Mouse (Mus musculus): ENCODE results near the gene Car7.

Car7 gene

DNA sequence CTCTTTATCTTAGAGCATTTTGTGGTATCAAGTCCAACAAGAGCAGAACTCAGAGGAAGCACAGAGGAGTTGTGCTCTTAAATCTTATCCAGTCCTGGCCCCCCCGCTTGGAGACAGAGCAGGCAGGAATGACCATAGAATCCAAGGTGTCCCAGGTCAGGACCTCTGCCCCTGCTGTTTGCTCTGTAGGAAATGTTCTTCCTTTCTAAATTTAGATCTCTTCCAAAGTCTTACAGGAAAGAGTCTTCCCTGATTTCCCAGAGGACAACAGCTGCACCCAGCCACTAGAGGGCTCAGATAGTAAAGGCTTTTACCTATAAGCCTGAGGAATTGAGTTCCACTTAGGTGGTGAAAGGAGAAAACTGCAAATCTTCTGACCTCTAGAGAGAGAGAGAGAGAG, 35.1 kb downstream of the Car7 start:
- peak; percentile 93 for DNase-seq

DNA sequence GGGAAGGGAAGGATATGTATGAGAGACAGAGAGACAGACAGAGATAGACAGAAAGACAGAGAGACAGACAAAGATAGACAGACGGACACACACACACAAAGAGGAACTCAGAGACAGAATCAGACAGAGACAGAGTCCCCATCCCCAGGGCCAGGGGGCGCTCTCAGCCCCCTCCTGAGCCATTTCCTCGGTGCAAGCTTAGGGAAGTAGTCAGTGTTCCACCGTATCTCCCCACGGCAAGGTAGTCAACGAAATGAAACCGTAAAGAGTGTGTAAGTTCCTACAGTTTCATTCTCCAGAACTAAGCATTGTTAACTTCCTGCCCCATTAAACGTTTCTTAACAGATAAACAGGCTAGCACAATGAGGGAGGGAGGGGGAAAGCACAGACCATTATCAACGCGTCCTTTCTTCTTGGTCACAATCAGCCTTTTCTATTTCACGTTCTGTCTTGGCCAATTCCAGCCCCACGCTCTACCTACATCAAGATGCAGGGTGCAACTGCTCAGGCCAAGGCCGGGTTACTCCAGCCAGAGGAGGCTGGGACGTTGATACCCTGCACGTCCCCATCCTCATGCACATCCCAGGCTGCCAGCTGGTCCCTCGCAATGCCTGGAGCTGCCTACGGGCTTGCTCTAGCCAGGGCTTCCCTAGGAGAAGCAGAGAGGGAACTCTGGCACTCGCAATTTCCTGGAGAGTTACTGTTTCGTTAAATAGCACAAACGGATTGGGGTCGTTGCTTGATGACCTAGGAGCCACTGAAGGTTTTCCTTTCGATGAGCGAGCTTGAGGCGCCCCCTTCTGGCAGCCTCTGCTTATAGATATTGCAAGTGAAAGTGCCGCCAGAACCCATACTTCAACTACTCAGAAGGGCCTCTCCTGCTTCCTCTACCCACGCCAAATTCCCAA, 36.2 kb downstream of the Car7 start:
- peak; percentile 97 for DNase-seq

DNA sequence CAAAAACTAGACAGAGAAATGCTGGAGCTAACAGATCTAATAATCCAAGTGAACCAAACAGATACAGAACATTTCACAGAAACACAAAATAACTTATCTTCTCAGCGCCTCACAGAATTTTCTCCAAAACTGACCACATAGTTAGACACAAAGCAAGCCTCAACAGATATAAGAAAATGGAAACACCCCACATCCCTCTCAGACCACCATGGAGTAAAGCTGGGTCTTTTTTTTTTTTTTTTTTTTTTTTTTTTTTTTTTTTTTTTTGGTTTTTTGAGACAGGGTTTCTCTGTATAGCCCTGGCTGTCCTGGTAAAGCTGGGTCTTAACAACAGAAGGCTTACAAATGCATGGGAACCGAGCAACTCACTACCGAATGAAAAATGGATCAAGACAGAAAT, 42.3 kb downstream of the Car7 start:
- no peak for DNase-seq

DNA sequence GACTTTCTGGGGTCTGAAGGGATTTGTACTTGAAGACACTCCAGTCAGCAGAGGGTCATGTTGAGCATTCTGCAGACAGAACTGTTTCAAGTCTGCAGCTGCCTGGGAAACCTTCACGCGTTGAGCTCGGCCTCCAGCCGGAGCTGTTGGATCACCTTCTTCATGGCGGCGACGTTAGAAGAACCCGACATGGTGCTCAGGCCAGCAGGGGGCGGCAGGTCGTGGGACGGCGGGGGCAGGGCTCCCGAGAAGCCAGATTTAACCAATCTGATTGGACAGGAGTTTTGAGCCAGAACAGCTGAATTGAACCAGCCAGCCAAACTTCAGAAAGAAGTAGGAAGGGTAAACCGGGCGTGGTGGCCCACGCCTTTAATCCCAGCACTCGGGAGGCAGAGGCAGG, 43.1 kb downstream of the Car7 start:
- peak; percentile 31 for DNase-seq

DNA sequence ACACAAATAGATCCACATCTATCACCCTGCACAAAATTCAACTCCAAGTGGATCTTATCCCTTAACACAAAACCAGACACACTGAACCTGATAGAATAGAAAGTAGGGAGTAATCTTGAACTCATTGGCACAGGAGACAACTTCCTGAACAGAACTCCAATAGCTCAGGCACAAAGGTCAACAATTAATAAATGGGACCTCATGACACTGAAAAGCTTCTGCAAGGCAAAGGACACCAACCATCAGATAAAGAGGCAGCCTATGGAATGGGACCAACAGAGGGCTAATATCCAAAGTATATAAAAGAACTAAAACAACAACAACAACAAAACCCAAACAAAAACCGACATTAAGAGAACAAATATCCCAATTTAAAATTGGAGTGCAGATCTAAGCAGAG, 50.0 kb downstream of the Car7 start:
- DNase-seq, result peak; percentile 2

DNA sequence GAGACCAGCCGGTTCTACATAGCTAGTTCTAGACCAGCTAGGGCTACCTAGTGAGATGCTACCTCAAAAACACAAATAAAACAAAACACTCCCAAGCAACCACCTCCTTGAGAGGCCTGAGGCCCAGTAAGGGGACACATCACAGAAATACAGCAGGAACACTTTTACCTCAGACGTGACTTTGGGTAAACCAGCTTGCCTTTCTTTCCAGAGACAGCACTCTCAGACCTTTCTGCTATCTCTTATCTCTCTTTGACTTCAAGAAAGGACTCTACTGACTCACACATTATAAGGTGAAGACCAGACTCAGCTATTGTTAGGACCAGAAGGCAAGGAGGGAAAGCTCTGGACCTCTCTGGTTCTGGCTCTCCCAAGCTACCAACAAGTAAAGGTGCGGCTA, 55.8 kb downstream of the Car7 start:
- peak; percentile 79 for DNase-seq

DNA sequence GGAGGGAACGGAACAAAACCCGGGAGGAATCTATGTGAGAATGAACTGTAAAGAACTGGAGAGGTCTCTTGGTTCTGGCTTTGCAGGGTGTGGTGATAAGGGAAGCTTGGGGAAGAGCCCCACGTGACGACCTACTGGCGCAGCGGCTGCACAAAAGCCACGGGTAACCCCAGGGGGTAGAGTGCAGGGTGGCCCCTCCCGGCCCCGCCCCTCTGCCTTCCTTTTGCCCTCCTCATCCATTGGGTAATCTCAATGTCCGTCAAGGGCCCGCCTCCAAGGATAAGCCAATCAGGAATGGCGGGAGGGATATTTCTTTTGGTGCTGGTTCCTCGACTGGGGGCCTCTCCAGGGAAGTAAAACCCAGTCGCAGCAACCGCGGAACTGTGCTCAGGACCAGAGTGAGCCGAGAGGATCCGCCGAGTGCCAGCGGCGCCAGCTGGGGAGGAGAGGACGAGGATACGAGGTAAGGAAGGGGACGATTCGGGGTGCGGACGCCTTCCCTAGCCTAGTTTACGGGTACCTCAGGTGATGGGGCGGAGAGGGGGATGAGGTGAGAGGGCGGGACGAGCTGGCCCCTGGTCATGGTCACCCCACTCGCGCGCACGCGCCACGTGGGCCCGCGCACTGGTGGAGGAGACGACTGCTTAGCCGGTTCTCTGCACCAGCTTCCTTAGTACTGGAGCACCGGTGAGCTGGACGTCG, 56.8 kb downstream of the Car7 start, which contains the start of gene Pdp2:
Gene Pdp2 (plus strand): TSS at position 319 of the 702 bp plus-strand sequence.
- peak; percentile 100 for DNase-seq

DNA sequence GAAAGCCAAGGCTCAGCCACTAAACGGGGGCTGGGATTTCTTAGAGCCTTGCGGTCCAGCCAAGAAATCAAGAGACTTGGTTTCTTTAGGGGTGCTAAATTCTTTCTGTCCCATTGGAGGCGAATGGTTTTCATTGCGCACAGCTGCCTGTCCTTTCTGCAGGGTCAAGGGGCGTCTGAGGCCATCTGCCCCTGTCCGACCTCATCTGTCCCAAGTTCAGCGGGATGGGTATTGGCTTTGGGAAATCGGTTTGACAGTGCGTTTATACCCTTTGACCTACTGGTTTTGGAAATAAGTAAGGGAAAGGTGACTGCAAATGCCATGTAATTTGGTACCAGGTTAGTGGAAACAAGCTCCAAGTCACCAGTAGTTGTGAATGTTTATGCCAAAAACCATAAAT, 57.4 kb downstream of the Car7 start:
- no peak for DNase-seq

DNA sequence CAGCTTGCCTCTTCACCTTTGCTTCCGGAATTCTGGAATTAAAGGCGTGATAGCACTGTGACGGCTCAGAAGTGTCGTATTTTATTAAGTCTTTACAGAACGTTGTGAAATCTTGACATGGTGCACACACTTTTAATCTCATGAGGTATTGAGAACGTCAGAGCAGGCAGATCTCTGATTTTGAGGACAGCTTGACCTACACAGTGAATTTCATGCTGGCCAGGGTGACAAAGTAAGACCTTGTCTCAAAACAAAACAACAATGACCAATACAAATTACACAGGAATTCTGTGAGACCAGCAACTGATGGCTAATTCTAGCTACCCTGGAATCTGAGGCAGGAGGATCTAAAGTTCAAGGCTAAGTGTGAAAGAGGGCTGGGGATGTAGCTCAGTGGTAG, 58.1 kb downstream of the Car7 start:
- peak; percentile 65 for DNase-seq

DNA sequence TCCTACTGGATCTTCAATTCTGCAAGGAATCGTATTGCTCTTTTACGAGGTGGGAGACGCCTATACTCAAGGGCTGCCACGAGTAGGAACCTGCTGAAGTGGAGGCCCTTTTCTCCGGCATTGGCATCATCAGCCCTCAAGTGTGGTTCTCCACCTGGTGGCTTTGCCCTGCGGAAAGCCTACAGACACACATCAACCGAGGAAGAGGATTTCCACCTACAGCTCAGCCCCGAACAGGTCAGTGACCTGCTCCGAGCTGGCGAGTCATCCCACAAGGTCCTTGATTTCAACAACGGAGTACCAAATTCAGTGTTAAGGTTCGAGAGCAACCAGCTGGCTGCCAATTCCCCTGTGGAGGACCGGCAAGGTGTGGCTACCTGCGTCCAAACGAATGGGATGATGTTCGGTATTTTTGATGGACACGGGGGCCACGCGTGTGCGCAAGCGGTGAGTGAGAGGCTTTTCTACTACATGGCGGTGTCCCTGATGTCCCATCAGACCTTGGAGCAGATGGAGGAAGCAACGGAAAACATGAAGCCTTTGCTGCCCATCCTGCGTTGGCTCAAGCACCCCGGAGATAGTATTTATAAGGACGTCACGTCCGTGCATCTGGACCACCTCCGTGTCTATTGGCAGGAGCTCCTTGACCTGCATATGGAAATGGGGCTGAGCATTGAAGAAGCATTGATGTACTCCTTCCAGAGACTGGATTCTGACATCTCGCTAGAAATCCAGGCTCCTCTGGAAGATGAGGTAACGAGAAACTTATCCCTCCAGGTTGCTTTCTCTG, 59.2 kb downstream of the Car7 start:
- peak; percentile 87 for DNase-seq

DNA sequence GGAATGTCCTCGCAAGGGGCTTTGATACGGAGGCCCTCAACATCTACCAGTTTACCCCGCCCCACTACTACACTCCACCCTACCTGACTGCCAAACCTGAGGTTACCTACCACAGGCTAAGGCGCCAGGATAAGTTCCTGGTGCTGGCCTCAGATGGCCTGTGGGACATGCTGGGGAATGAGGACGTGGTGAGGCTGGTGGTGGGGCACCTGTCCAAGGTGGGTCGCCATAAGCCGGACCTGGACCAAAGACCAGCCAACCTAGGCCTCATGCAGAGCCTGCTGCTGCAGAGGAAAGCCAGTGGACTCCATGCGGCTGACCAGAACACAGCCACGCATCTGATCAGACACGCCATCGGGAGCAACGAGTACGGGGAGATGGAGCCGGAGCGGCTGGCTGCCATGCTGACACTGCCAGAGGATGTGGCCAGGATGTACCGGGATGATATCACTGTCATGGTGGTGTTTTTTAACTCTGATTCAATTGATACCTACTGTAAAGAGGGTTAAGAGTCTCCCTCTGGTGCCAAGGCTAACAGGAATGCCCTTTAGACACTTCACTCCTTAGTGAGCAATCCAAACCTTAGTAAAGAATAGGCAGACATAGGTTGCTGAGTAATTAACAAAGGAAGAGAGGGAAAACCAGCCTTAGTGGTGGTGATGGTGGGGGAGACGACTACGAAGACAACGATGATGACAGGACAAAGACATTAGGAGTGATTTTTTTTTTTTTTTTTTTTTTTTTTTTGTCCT, 60.3 kb downstream of the Car7 start:
- peak; percentile 89 for DNase-seq

DNA sequence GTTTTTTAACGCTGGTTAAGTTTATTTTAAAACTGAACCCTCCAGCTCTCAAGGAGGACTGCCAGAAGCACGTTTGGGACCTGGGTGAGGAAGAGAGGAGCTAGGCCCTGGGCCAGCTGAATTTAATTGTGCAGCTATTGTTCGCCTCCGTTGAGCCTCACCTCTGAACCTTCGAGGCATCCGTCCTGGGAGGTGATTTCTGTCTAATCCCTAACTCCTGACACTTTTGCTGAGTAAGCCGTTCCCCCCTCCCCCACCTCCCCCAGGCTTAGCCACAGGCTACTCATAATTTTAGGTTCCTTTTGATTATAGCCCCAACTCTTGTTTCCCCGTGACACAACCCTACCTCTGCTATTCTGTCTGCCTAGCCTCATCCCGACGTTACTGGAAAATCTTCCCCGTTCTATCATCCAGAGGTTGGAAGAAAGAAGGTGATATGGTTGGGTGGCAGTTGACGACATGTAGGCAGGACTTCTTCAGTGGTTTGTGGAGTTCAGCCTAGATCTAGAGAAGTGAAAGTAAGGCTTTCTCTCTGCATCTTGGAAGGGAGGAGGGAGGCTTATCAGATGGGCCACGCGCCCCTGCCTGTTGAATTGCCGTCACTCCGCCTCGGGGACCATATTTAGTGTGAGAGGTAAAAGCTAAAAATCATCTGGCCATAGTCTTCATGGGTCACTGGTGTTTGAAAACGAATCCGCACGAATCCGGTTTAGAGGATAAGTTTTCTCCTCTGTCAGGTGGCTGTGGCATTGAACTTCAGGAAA, 61.5 kb downstream of the Car7 start:
- peak; percentile 81 for DNase-seq

DNA sequence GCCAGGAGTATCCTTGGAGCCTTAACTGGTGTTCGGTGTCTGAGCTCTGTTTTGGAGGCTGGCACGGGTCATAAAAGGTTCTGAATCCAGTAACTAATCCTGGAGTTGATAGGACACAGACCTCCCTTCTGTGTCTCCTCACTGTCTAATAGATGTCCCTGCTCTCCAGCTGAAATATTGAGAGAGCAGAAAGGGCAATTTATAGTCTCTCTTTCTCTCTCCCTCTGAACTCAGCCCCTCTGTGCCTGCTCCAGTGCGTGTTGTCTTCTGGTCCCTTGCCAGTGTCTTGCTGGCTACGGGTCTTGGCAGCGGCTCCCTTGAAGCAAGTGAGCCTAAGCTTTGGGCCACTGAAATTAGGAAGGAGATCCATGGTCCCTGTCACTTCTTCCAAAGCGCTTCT, 63.2 kb downstream of the Car7 start:
- peak; percentile 78 for DNase-seq

DNA sequence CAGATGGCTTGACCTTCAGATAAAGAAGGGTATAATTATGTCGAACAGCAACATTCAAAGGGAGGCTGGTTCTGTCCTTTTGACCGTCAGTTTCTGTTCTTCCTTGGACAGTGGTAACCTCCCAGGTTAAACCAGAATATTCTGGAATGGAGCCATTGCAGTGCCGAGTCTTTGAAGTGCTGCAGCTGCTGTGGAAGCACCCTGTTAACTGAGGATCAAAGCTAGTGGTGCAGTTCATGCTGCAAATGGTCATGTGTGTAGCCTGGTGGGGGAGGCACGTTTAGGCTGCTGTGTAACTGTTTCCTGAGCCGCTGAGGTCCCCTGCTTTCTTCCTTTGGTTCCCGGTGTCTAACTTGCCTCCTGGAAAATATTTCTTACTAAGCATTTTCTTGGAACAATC, 64.0 kb downstream of the Car7 start:
- peak; percentile 72 for DNase-seq
